Mouse (Mus musculus) lung, adult 2 months (tissue): ENCODE data around the gene Fuk. TPM values are rescaled to one million over a fixed set of nuclear protein-coding genes. Genes with fewer than 3 reads are reported as not detected.
"Not testable (repeated sequence)": the region's sequence is repeated elsewhere in the genome, so short reads cannot be mapped to it uniquely, and the experiment has no call there.

Source experiments
- DNase-seq: peaks from one replicate; pipeline ENCODE4 v3.0.0; 2022
- H3K4me1 ChIP-seq: fragments of 200-500 bp; 2 replicates; pipeline ENCODE4 v1.6.1; 2011; ENCODE audit warnings: low read length; ENCODE audit not compliant: control insufficient read depth, insufficient read depth
- H3K4me3 ChIP-seq: fragments of 200-500 bp; replicated peaks from 2 replicates; pipeline ENCODE3; 2011; ENCODE audit warnings: low read depth, mild to moderate bottlenecking, control low read depth, low read length; ENCODE audit errors: extremely low read depth
- CTCF ChIP-seq: fragments of 200-500 bp; IDR thresholded peaks from 2 replicates; pipeline ENCODE4 v1.5.1; 2011; ENCODE audit warnings: mild to moderate bottlenecking, low read length, control low read depth; ENCODE audit not compliant: insufficient read depth
- POLR2A ChIP-seq: fragments of 200-500 bp; IDR thresholded peaks from 2 replicates; pipeline ENCODE4 v1.6.1; 2011; ENCODE audit warnings: low read depth, mild to moderate bottlenecking, control low read depth, low read length, borderline replicate concordance; ENCODE audit errors: extremely low read depth
- WGBS: fragments of 180-500 bp; shearing (Covaris S2); methylation state at CpG from one replicate; pipeline ENCODE4 v1.1.7; 2018; 5-methylcytosine and 5-hydroxymethylcytosine counted together
- polyA plus RNA-seq: library from polyadenylated mRNA; depleted of rRNA; stranded (reverse); fragments of >200 nt; gene quantifications from 2 replicates; pipeline ENCODE4 v1.2.3, GENCODE M21; 2012

The Fuk gene
- polyA plus RNA-seq, 1 experiment: 15.8 TPM

DNA sequence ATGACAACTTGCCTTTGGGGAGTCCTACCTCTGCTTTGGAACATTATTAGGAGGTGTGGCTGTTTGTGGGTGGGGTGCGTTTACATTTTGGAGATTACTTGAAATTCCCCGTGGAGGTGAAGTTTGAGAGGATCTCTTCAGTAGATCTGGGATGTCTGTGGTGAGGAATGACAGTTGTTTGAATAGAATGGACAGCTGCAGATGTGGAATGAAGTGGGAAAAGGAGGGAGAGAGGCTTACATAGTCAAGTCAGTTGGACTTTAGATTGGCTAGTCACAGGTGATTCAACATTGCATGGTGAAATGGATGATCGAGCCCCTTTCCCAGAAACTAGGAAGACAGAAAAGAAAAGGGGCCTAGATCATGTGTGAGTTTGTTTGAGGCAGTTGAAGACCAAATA, 30.2 kb upstream of the Fuk start:
- DNase-seq: no peak
- Histone ChIP-seq H3K4me3 (no peak overlapping the region), H3K4me1 (peaks cover 29% of the 10 kb centered on the region)
- TF ChIP-seq CTCF (no peak), POLR2A (no peak)
- WGBS: 63% methylated on average over 3 of the region's 3 CpGs

- TF ChIP-seq CTCF (no peak), POLR2A (no peak)
- DNase-seq: peak; percentile 59
- no peak overlapping the region for H3K4me3 ChIP-seq
- peaks cover 21% of the 10 kb centered on the region for H3K4me1 ChIP-seq
- 51% methylated on average over 12 of the region's 12 CpGs for WGBS
These were observed 29.1 kb upstream of the Fuk start for GRCm38 (mm10) chr8:110931176-110931939.

DNA sequence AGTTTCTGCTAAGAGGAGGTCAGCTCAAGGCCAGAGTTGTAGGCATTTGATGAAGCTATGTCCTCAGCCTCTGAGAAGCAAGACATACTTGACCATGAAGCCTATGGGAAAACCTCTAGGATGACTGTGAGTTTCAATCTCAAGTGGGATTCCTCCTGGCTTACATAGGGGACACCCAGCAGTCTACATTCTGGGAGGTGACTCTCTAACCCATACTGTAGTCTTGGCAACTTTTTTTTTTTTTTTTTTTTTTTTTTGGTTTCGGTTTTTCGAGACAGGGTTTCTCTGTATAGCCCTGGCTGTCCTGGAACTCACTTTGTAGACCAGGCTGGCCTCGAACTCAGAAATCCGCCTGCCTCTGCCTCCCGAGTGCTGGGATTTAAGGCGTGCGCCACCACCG, 27.4 kb upstream of the Fuk start:
- peaks cover 20% of the 10 kb centered on the region for H3K4me1 ChIP-seq
- WGBS: 86% methylated on average over 8 of the region's 8 CpGs
- DNase-seq, H3K4me3 ChIP-seq: not testable (repeated sequence)

- 72% methylated on average over 5 of the region's 5 CpGs for WGBS
These were observed 26.8 kb upstream of the Fuk start for GRCm38 (mm10) chr8:110929066-110929465.

GRCm38 (mm10) chr8:110928435-110928834, 26.1 kb upstream of the Fuk start:
- TF ChIP-seq POLR2A (no peak), CTCF (no peak)
- 77% methylated on average over 7 of the region's 7 CpGs for WGBS
- H3K4me1 ChIP-seq: peaks cover 20% of the 10 kb centered on the region
- H3K4me3 ChIP-seq: no peak overlapping the region
- no peak for DNase-seq

More at GRCm38 (mm10) chr8:110929066-110929465, 26.8 kb upstream of the Fuk start:
- no peak for DNase-seq
- Histone ChIP-seq H3K4me1 (peaks cover 18% of the 10 kb centered on the region), H3K4me3 (no peak overlapping the region)
- TF ChIP-seq CTCF (no peak), POLR2A (no peak)

GRCm38 (mm10) chr8:110926690-110927089, 24.4 kb upstream of the Fuk start:
- WGBS: 39% methylated on average over 5 of the region's 5 CpGs

GRCm38 (mm10) chr8:110925691-110926140, 23.4 kb upstream of the Fuk start:
- no peak for DNase-seq
- TF ChIP-seq POLR2A (no peak), CTCF (no peak)
- WGBS: 67% methylated on average over 8 of the region's 8 CpGs

More at GRCm38 (mm10) chr8:110926690-110927089, 24.4 kb upstream of the Fuk start:
- TF ChIP-seq POLR2A (no peak), CTCF (no peak)
- DNase-seq: no peak
- Histone ChIP-seq H3K4me1 (peaks cover 13% of the 10 kb centered on the region; the same call in 1 of the 2 replicates), H3K4me3 (no peak overlapping the region)

GRCm38 (mm10) chr8:110921492-110922230, 19.4 kb upstream of the Fuk start:
- Histone ChIP-seq H3K4me1 (peaks cover 13% of the 10 kb centered on the region), H3K4me3 (peak overlapping the region; percentile 75)
- WGBS: 34% methylated on average over 7 of the region's 7 CpGs
- TF ChIP-seq POLR2A (no peak), CTCF (no peak)
- DNase-seq: no peak

More at GRCm38 (mm10) chr8:110925691-110926140, 23.4 kb upstream of the Fuk start:
- H3K4me1 ChIP-seq: peaks cover 14% of the 10 kb centered on the region; the same call in 1 of the 2 replicates
- no peak overlapping the region for H3K4me3 ChIP-seq

- Histone ChIP-seq H3K4me3 (peak overlapping the region; percentile 75), H3K4me1 (peaks cover 13% of the 10 kb centered on the region)
- WGBS: 29% methylated on average over 3 of the region's 3 CpGs
- DNase-seq: no peak
- TF ChIP-seq POLR2A (no peak), CTCF (no peak)
These were observed 18.5 kb upstream of the Fuk start for GRCm38 (mm10) chr8:110920773-110921277.
